Mouse (Mus musculus) cerebellum, adult 8-10 months (tissue): ENCODE measurements at regions not wholly inside any gene's neighbourhood (a gene's known extent, or its start where the extent isn't known, plus 50 kb on each side); places are given as distances from the start of the nearest gene placed in this dataset.
A peak's percentile ranks its signal among the peaks of the same experiment; 100 is the strongest.
"Not testable (repeated sequence)": the region's sequence is repeated elsewhere in the genome, so short reads cannot be mapped to it uniquely, and the experiment has no call there.

Source experiments
- DNase-seq: peaks from one replicate; pipeline ENCODE4 v3.0.0; 2022

- DNase-seq: no peak
These were observed 897.2 kb downstream of the Ets1 start for GRCm38 (mm10) chr9:33533101-33533810.

DNA sequence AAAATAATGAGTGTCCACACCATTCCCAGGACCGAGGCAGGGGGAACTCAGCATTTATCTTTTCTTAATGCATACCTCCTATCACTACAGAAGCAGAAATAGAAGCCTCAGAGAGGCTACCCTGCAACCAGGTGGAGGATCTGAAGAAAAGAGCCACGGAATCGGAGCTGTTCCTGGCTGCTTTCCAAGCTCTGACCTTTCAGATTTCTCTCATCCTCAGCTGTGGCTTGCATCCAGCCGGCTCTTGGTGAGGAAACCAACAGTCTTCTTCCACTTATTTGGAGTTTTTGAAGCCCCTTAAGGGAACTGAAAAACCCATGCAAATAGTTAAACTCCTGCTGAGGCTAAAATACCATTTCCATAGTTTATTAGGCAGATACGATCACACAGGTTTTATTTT is 907.3 kb downstream of the Ets1 start:
- peak; percentile 49 for DNase-seq

GRCm38 (mm10) chr9:33546126-33546737 is 910.2 kb downstream of the Ets1 start:
- no peak for DNase-seq

- DNase-seq: no peak
These were observed 913.4 kb downstream of the Ets1 start for GRCm38 (mm10) chr9:33549395-33549794.

DNA sequence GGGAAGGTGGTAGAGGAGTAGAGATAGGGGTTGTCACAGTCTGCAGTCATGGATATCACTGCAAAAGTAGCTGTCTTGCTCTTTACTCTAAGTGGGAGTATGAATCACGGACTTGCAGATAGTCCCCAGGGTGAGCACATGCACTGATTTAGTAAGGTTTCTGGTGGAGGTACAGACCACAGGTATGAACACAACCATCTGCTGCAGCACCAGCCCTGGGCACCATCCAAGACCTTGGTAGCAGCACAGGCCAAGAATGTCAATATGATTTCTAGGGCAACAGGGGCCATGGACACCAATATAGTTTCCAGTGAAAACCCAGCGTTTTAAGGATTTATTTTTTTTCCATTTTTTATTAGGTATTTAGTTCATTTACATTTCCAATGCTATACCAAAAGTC is 913.7 kb upstream of the Kirrel3 start:
- DNase-seq: peak; percentile 37

DNA sequence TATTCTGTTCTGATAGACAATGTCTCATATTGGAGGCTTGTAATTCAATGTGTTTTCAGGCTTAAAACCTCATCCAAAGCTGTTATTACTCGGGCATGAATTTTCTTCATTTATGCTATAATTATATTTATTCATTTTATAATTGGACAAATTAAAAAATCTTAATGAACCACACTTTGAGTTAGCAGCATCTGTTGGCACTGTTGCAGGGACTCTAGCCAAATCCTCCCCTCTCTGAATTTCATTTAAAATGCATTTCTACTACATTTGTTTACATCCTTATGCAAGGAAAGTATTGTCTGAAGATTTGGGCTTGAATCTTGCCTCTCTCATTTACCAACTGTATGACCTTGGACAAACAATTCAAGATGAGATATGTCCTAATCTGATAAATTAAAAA is 874.2 kb upstream of the Kirrel3 start:
- DNase-seq: no peak

DNA sequence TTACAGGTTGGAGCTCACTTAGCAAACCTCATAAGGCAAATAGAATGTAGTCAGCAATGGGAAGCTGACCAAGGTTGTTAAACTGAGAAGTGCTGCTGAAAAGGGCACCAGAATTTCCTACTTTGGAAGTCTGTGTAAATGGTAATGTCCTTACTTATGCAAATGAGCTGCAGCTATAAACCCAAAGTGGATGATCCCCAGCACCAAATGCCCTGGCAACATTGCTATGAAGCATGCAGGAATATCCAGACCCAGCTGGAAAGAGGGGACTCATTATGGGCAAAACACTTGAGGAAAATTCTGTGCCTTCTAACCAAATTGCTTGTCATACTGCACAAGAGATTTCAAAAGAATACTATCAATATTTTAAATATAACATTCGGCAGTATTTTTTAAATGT is 861.3 kb upstream of the Kirrel3 start:
- DNase-seq: no peak

- DNase-seq: no peak
These were observed 855.8 kb upstream of the Kirrel3 start for GRCm38 (mm10) chr9:33629731-33630473.

DNA sequence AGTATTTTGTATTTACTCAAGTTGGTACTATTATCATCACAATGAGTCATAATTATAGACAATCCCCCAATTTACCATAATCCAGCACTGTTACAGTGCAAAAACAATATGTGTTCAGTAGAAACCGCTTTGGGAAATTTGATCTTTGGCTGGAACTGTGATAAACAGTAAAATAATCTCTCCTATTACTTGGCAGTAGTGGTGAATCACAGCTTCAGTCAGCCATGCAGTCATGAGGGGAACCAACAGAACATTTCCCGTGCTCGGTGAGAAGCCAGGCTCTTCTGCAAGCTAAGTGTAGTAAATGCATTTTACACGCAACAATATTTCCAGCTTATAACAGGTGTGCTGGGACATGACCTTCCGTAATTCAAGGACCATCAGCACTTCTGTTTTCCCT is 822.7 kb upstream of the Kirrel3 start:
- no peak for DNase-seq

DNA sequence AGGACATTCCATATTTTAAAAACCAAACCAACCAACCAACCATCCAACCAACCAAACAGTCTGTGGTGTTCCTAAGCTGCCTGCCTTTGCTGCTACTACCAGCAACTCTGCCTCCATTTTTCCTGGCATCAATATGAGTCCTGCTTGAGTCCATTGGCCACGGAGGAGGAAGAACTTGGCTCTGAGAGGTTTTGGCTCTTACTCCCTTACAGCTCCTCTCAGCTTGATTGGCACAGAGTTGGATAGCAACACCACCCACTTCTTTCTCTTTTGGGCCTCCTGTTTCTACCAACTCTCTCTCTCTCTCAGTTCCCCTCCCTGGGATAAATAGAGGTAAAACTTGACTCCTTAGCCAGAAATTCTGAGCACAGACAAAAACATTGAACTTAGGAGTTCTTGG is 804.6 kb upstream of the Kirrel3 start:
- peak; percentile 19 for DNase-seq

- no peak for DNase-seq
These were observed 794.0 kb upstream of the Kirrel3 start for GRCm38 (mm10) chr9:33691731-33692130.

DNA sequence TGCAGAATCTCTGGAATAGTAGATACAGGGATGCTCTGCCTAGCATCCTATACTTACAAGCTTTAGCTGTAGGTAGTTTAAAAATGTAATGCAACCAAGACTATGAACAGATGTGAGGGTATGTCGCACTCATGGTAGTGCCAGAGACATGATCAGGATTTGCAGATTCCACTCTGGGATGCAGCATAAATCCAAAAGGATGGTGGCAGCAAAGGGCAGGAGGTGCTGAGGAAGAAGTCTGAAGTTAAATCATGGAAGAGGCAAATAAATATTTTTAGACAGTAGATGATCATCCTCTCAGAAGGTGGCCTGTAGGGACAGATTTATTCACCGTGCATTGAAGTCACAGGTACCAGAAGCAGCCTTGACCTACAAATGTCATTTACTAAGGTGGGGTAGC is 768.1 kb upstream of the Kirrel3 start:
- DNase-seq: no peak

GRCm38 (mm10) chr9:33724811-33725210 is 760.9 kb upstream of the Kirrel3 start:
- DNase-seq: peak; percentile 42

DNA sequence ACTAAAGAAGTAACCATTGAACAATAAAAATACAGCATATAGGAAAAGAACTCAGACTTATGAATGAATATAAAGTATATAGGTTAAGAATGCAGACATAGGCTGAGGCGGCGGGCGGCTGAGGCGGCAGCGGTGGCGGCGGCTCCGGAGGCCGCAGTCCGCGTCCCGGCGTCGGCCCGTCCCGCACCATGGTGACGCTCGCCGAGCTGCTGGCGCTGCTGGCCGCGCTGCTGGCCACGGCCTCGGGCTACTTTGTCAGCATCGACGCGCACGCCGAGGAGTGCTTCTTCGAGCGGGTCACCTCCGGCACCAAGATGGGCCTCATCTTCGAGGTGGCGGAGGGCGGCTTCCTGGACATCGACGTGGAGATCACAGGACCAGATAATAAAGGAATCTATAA is 757.6 kb upstream of the Kirrel3 start:
- not testable (repeated sequence) for DNase-seq

DNA sequence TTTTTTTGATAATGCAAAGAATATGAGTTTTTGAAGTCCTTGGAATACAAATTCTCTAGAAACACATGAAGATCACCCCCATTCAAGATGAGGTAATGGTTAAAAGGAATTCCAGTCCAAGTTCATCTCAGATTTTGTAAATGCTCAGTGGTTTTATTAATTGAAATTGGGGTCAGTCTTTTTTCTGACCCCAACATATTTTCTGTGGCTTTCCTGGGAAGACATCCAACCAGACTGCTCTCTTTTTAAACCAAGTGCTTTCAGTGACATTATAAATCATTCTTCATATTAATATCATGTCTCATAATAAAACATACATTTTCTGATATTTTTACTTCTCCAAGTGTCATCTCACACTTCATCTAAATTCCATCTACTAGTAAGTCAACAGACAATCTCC is 725.0 kb upstream of the Kirrel3 start:
- no peak for DNase-seq

GRCm38 (mm10) chr9:33766235-33766634 is 719.5 kb upstream of the Kirrel3 start:
- DNase-seq: no peak

DNA sequence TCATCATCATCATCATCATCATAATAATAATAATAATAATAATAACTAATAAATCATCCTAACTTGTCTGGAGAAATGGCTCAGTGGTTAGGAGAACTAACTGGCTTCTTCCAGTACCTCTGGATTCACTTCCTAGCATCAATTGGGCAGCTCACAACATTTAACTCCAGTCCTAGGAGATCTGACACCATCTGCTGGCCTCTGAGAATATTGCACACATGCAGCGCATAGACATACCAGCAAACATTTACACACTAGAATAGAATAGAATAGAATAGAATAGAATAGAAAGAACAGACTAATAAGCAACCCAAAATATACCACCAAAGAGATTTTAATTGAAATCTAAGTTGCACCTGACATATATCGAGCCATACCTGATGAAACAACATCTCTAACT is 715.9 kb upstream of the Kirrel3 start:
- no peak for DNase-seq

DNA sequence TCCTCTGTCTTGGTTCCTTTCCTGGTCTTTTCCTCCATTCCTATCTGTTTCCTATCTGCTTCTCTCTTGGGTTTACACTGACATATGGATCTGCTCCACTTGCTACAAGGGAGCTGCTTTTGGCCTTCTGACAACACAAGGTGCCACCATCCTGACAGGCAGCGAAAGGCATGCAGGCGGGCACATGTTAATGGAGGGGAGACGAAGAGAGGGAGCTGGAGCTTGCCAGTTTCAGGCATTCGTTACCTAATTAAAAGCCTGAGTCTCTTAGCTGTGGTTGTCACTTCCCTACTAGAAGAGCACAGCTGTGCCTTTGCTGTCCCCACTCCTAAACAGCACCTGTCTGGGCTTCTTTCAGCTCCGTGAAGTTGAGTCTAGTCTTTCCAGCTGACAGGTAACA is 711.5 kb upstream of the Kirrel3 start:
- DNase-seq: no peak

- DNase-seq: peak; percentile 11
These were observed 695.1 kb upstream of the Kirrel3 start for GRCm38 (mm10) chr9:33790617-33791016.

DNA sequence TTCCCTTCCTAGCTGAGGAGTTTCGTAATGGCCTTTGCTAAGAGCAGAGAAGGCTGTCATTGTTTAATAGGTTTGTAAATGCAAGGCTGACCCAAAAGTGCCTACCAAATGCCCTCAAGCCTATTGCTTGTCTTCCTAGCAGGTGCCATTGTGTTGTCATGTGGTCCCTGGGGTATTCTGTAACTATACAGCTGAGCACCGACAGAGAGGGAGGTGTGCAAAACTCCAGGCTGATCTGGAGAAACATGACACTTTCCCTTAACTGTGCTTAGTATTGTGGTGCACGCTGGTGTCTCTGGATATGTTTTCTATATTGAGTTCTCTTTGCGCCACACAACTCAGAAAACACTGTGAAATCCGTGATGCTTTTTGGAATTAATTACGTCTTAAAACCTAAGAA is 685.4 kb upstream of the Kirrel3 start:
- no peak for DNase-seq

DNA sequence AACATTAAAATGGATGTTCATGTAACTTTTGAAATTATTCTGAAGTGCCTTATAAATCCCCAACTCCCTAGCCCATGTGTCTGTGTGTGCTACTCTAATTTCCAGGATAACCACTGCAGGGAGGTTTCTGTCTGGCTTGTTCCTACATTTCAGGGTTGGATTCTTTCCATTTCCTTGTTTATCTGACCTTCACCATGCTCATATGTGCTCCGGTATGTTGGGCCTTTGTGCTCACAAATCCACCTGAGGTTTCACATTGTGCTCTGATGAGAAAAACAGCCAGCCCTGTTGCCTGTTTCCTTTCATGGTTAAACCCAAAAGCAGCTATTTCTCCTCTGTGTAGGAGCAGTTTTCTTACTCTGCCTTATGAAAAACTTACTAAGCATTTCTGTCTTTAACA is 684.9 kb upstream of the Kirrel3 start:
- DNase-seq: no peak

- no peak for DNase-seq
These were observed 670.8 kb upstream of the Kirrel3 start for GRCm38 (mm10) chr9:33814739-33815368.

GRCm38 (mm10) chr9:33822574-33823394 is 662.9 kb upstream of the Kirrel3 start:
- no peak for DNase-seq
